Comparison of ENCODE assay signal across 17 mouse cellular contexts in genomic region chr12:104475946-104476345, GRCm38 (mm10). TPM values are rescaled to one million over a fixed set of nuclear protein-coding genes. Genes with fewer than 3 reads are reported as not detected.
DNase-seq lines count a peak whose midpoint lies in the region; ATAC-seq and TF ChIP-seq lines count a peak whose summit lies in the region.
"Had no signal": no experiment of that assay in that cellular context is flagged by ENCODE, and none has a peak within 500 bp of the region (broad histone marks: within the 10 kb centered on the region; RNA-seq: fewer than 3 reads in every experiment).

No protein-coding gene starts in this region.

- intact Hi-C loops in left cerebral cortex, postnatal 14 days (cut with DNase I), result no loop called here

- no peak overlapping the region for H3K4me2 ChIP-seq in forebrain, embryonic 14.5 days (ENCODE audit: low read length)
- H3K4me2 ChIP-seq in forebrain, embryonic 13.5 days, result no peak overlapping the region; the same call in 1 of the 2 replicates
- 0 out of 2 replicates have a peak overlapping the region, but pooled peaks have one; percentile 1 for H3K4me2 ChIP-seq in midbrain, embryonic 12.5 days (replicated peaks)
- no peak overlapping the region for H3K4me2 ChIP-seq in midbrain, postnatal 0 days (ENCODE audit: low read depth, low read length, poor library complexity, severe bottlenecking)
- H3K4me2 ChIP-seq in neural tube, embryonic 11.5 days (ENCODE audit: low read depth), result no peak overlapping the region
- H3K4me2 ChIP-seq: stomach, embryonic 15.5 days had no signal

- H3K27ac ChIP-seq in forebrain, embryonic 14.5 days (ENCODE audit: low read depth, low read length), result no peak overlapping the region
- H3K27ac ChIP-seq in forebrain, embryonic 13.5 days, result no peak overlapping the region
- no peak overlapping the region for H3K27ac ChIP-seq in midbrain, embryonic 12.5 days (replicated peaks)
- H3K27ac ChIP-seq in midbrain, postnatal 0 days (ENCODE audit: low read depth, low read length), result no peak overlapping the region
- H3K27ac ChIP-seq in embryonic facial prominence, embryonic 10.5 days (replicated peaks), result peak overlapping the region; percentile 37
- H3K27ac ChIP-seq in neural tube, embryonic 11.5 days (ENCODE audit: low read depth, low read length), result no peak overlapping the region
- H3K27ac ChIP-seq: liver, embryonic 14.5 days; macrophage; stomach, embryonic 15.5 days had no signal

- H3K9me3 ChIP-seq in forebrain, embryonic 14.5 days (replicated peaks; ENCODE audit: control insufficient read depth, low read length), result no peaks in the 10 kb centered on the region
- H3K9me3 ChIP-seq in forebrain, embryonic 13.5 days (replicated peaks), result no peaks in the 10 kb centered on the region
- no peaks in the 10 kb centered on the region for H3K9me3 ChIP-seq in midbrain, embryonic 12.5 days
- H3K9me3 ChIP-seq in midbrain, postnatal 0 days (ENCODE audit: low read length), result no peaks in the 10 kb centered on the region
- no peaks in the 10 kb centered on the region for H3K9me3 ChIP-seq in embryonic facial prominence, embryonic 10.5 days
- H3K9me3 ChIP-seq in neural tube, embryonic 11.5 days (ENCODE audit: control insufficient read depth, low read length), result no peaks in the 10 kb centered on the region
- H3K9me3 ChIP-seq: stomach, embryonic 15.5 days had no signal

- TF ChIP-seq CTCF in midbrain, postnatal 0 days (IDR thresholded peaks at IDR 0.05), result no peak

- peak; percentile 33 for DNase-seq in forebrain, embryonic 14.5 days (ENCODE audit: low spot score)
- no peak for DNase-seq in midbrain, postnatal 0 days (ENCODE audit: low spot score)
- peak; percentile 69 for DNase-seq in embryonic facial prominence, embryonic 10.5 days (ENCODE audit: low spot score)
- DNase-seq in neural tube, embryonic 11.5 days (ENCODE audit: low spot score), result peak; percentile 67
- DNase-seq in testis, postnatal 14 days (ENCODE audit: low spot score), result no peak
- DNase-seq in left cerebral cortex, postnatal 14 days (ENCODE audit: low spot score in 2 of 2), result no peak
- DNase-seq: adrenal gland, adult 2 months; kidney, adult 9 months; right cerebral cortex, postnatal 14 days had no signal

- no peak overlapping the region for H3K4me3 ChIP-seq in forebrain, embryonic 14.5 days (ENCODE audit: low read depth, low read length)
- no peak overlapping the region for H3K4me3 ChIP-seq in forebrain, embryonic 13.5 days
- no peak overlapping the region for H3K4me3 ChIP-seq in midbrain, embryonic 12.5 days
- H3K4me3 ChIP-seq in midbrain, postnatal 0 days (ENCODE audit: low read depth, low read length), result no peak overlapping the region
- H3K4me3 ChIP-seq in embryonic facial prominence, embryonic 10.5 days, result peak overlapping the region; percentile 75
- no peak overlapping the region for H3K4me3 ChIP-seq in neural tube, embryonic 11.5 days (ENCODE audit: low read depth, low read length)
- H3K4me3 ChIP-seq: stomach, embryonic 15.5 days had no signal

- peaks cover 12% of the 10 kb centered on the region for H3K4me1 ChIP-seq in forebrain, embryonic 14.5 days (ENCODE audit: control insufficient read depth, insufficient read depth, low read length)
- H3K4me1 ChIP-seq in forebrain, embryonic 13.5 days, result peaks cover 46% of the 10 kb centered on the region
- H3K4me1 ChIP-seq in midbrain, embryonic 12.5 days, result peaks cover 37% of the 10 kb centered on the region
- no peaks in the 10 kb centered on the region; the same call in 1 of the 2 replicates for H3K4me1 ChIP-seq in midbrain, postnatal 0 days (ENCODE audit: insufficient read depth, low read length)
- peaks cover 68% of the 10 kb centered on the region for H3K4me1 ChIP-seq in embryonic facial prominence, embryonic 10.5 days
- peaks cover 17% of the 10 kb centered on the region for H3K4me1 ChIP-seq in neural tube, embryonic 11.5 days (ENCODE audit: control insufficient read depth, insufficient read depth, low read length)

- no peaks in the 10 kb centered on the region for H3K36me3 ChIP-seq in forebrain, embryonic 14.5 days (ENCODE audit: control insufficient read depth, insufficient read depth, low read length)
- no peaks in the 10 kb centered on the region for H3K36me3 ChIP-seq in forebrain, embryonic 13.5 days (ENCODE audit: poor library complexity, severe bottlenecking)
- no peaks in the 10 kb centered on the region for H3K36me3 ChIP-seq in midbrain, embryonic 12.5 days
- no peaks in the 10 kb centered on the region for H3K36me3 ChIP-seq in midbrain, postnatal 0 days (ENCODE audit: insufficient read depth, low read length)
- no peaks in the 10 kb centered on the region for H3K36me3 ChIP-seq in embryonic facial prominence, embryonic 10.5 days (replicated peaks)
- H3K36me3 ChIP-seq in neural tube, embryonic 11.5 days (ENCODE audit: control insufficient read depth, insufficient read depth, low read length), result no peaks in the 10 kb centered on the region
- H3K36me3 ChIP-seq: stomach, embryonic 15.5 days had no signal

- peaks cover 69% of the 10 kb centered on the region for H3K27me3 ChIP-seq in forebrain, embryonic 14.5 days (replicated peaks; ENCODE audit: control insufficient read depth, insufficient read depth, low read length)
- H3K27me3 ChIP-seq in forebrain, embryonic 13.5 days, result peaks cover 96% of the 10 kb centered on the region
- H3K27me3 ChIP-seq in midbrain, embryonic 12.5 days, result peaks cover 92% of the 10 kb centered on the region
- H3K27me3 ChIP-seq in midbrain, postnatal 0 days (ENCODE audit: insufficient read depth, low read length), result peaks cover 45% of the 10 kb centered on the region
- H3K27me3 ChIP-seq in embryonic facial prominence, embryonic 10.5 days (replicated peaks; ENCODE audit: low read depth, poor library complexity, severe bottlenecking), result peaks cover 100% of the 10 kb centered on the region
- H3K27me3 ChIP-seq in neural tube, embryonic 11.5 days (ENCODE audit: control insufficient read depth, insufficient read depth, low read length), result peaks cover 76% of the 10 kb centered on the region

- WGBS in forebrain, embryonic 14.5 days, result under 1% methylated on average over 21 of the region's 21 CpGs
- WGBS in forebrain, embryonic 13.5 days, result under 1% methylated on average over 21 of the region's 21 CpGs
- 1% methylated on average over 21 of the region's 21 CpGs for WGBS in midbrain, embryonic 12.5 days
- WGBS in midbrain, postnatal 0 days, result under 1% methylated on average over 21 of the region's 21 CpGs
- under 1% methylated on average over 21 of the region's 21 CpGs for WGBS in embryonic facial prominence, embryonic 10.5 days
- under 1% methylated on average over 21 of the region's 21 CpGs for WGBS in neural tube, embryonic 11.5 days

- H3K9ac ChIP-seq in forebrain, embryonic 14.5 days (ENCODE audit: low read length), result no peak overlapping the region
- H3K9ac ChIP-seq in forebrain, embryonic 13.5 days, result no peak overlapping the region
- H3K9ac ChIP-seq in midbrain, embryonic 12.5 days (replicated peaks), result no peak overlapping the region
- no peak overlapping the region for H3K9ac ChIP-seq in midbrain, postnatal 0 days (replicated peaks; ENCODE audit: low read length, poor library complexity, severe bottlenecking)
- no peak overlapping the region for H3K9ac ChIP-seq in neural tube, embryonic 11.5 days (ENCODE audit: low read length)
- H3K9ac ChIP-seq: liver, embryonic 14.5 days; stomach, embryonic 15.5 days had no signal

- ATAC-seq in forebrain, embryonic 14.5 days, result no peak
- no peak for ATAC-seq in forebrain, embryonic 13.5 days
- ATAC-seq in midbrain, embryonic 12.5 days (ENCODE audit: low FRiP score, low read depth), result no peak
- no peak for ATAC-seq in midbrain, postnatal 0 days (ENCODE audit: low FRiP score)
- ATAC-seq in neural tube, embryonic 11.5 days (ENCODE audit: insufficient read depth, low FRiP score, low TSS enrichment), result no peak

RNA-seq across cellular contexts. Expression of gene Gsc, which starts 2.8 kb away (rescaled TPM):
- 0.40 and 0.50 TPM in 2 replicates for polyA plus RNA-seq in forebrain, embryonic 14.5 days (2014; fragmentation: Nextera tagmentation; extraction: Ambion mirVana)
- 0.42 TPM in 1 of 2 replicates, not detected in the other for polyA plus RNA-seq in forebrain, embryonic 13.5 days (2015; fragmentation: Nextera tagmentation; extraction: Ambion mirVana)
- 0.24 and 0.65 TPM in 2 replicates for polyA plus RNA-seq in midbrain, embryonic 12.5 days (2016; fragmentation: Nextera tagmentation; extraction: Ambion mirVana)
- not detected in 2 replicates for total RNA-seq in midbrain, postnatal 0 days (2014; rRNA removed)
- 0.13 and 1.4 TPM in 2 replicates for polyA plus RNA-seq in midbrain, postnatal 0 days (2015; fragmentation: Nextera tagmentation; extraction: Ambion mirVana)
- polyA plus RNA-seq in embryonic facial prominence, embryonic 10.5 days (2016; fragmentation: Nextera tagmentation; extraction: Ambion mirVana), result 11.8 and 20.4 TPM in 2 replicates
- polyA plus RNA-seq in neural tube, embryonic 11.5 days (2014; fragmentation: Nextera tagmentation; extraction: Ambion mirVana), result 0.38 and 0.54 TPM in 2 replicates
- total RNA-seq in left cerebral cortex, postnatal 14 days (2021), result not detected
- total RNA-seq: adrenal gland, adult 2 months; common myeloid progenitor, adult 5-6 weeks; heart, postnatal 36 days; layer of hippocampus, postnatal 10 days had no signal
- polyA plus RNA-seq: macrophage had no signal

Comparison
In these comparisons a context has a peak if more than half of its experiments do, and no peak if none do; other contexts are left out.
1. DNase-seq: peak in forebrain, embryonic 14.5 days (single experiment), embryonic facial prominence, embryonic 10.5 days (single experiment) and neural tube, embryonic 11.5 days (single experiment); none in midbrain, postnatal 0 days (single experiment), testis, postnatal 14 days (single experiment) and left cerebral cortex, postnatal 14 days (0 of 2).